Mouse (Mus musculus) T-cell, adult 66 days (primary cell): ENCODE results near the gene Ndel1. TPM values are rescaled to one million over a fixed set of nuclear protein-coding genes. Genes with fewer than 3 reads are reported as not detected.

Experiments used
- total RNA-seq, 2 experiments: library from RNA; stranded (reverse); gene quantifications; 3 replicates in 1 of 2; 4 replicates in 1 of 2; pipeline ENCODE4 v1.2.4; 2023

The Ndel1 gene
- total RNA-seq, result 10 to 100 TPM; 61.2 to 70.3 TPM

GRCm38 (mm10) chr11:68871748-68872147 lies at the start of gene Ndel1:
Gene Ndel1 (minus strand): TSS chr11:68871858.

GRCm38 (mm10) chr11:68901351-68902046 lies 29.8 kb upstream of the Ndel1 start, which contains the start of gene Rpl26:
Gene Rpl26 (plus strand): TSS chr11:68901583.

GRCm38 (mm10) chr11:68888253-68888652 lies 16.6 kb upstream of the Ndel1 start, which contains the start of gene Rnf222:
Gene Rnf222 (plus strand): TSS chr11:68888553.

Other genes with a start within 250 kb of the Ndel1 start
- gene Myh10, start 180.3 kb downstream of the Ndel1 start, total RNA-seq, result 1 to 10 TPM; 1.8 to 4.8 TPM
- gene Rnf222, start 16.7 kb upstream of the Ndel1 start, total RNA-seq, result not detected
- 1,000 to 10,000 TPM; 3,013 to 3,032 TPM for gene Rpl26, start 29.7 kb upstream of the Ndel1 start, total RNA-seq
- gene Odf4, start 55.2 kb upstream of the Ndel1 start, total RNA-seq, result not detected
- not detected for gene Arhgef15, start 85.6 kb upstream of the Ndel1 start, total RNA-seq
- gene Slc25a35, start 96.3 kb upstream of the Ndel1 start, total RNA-seq, result 1 to 10 TPM; 3.4 to 5.1 TPM
- 10 to 100 TPM; 12.2 to 17.5 TPM for gene Rangrf, start 103.3 kb upstream of the Ndel1 start, total RNA-seq
- 10 to 100 TPM; 22.5 to 32.2 TPM for gene Pfas, start 136.6 kb upstream of the Ndel1 start, total RNA-seq
- gene Ctc1, start 144.1 kb upstream of the Ndel1 start, total RNA-seq, result 10 to 100 TPM; 22.0 to 24.7 TPM
- 1 to 10 TPM; 1.8 to 6.1 TPM for gene Aurkb, start 173.8 kb upstream of the Ndel1 start, total RNA-seq
- 10 to 100 TPM in 1 of 2 experiments, 1 to 10 TPM in 1; 9.0 to 12.8 TPM for gene Borcs6, start 187.9 kb upstream of the Ndel1 start, total RNA-seq
- 1 to 10 TPM in 1 of 2 experiments, under 1 TPM in 1; 0.82 to 2.4 TPM for gene Tmem107, start 198.9 kb upstream of the Ndel1 start, total RNA-seq
- gene Vamp2, start 216.6 kb upstream of the Ndel1 start, total RNA-seq, result 100 to 1,000 TPM; 396 to 405 TPM
- 100 to 1,000 TPM; 279 to 361 TPM for gene Per1, start 223.4 kb upstream of the Ndel1 start, total RNA-seq
- gene Hes7, start 248.5 kb upstream of the Ndel1 start, total RNA-seq, result not detected